Mouse (Mus musculus): ENCODE measurements around the gene Immp2l.

Immp2l gene

DNA sequence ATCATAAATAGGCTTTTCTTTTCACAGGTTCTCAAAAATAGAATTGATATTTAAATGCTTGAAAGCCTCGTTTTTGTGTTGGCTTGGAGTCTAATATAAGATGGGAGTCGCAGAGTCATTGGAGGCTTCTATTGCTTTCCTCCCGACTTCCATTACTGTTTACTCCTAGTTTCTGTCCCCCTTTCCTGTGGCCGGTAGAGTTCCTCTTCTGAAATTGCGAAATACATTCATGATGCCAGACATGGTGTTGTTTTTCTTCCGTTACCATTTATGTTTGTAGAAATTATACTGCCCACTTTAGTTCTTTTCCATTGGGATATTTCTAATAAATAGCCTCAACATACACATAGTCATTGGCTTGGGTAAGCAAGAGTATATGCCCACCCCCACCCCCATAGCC, 289.5 kb downstream of the Immp2l start:
- DNase-seq (ENCODE audit: low read depth in 1 of 2, low spot score in 2 of 2) = no peak

DNA sequence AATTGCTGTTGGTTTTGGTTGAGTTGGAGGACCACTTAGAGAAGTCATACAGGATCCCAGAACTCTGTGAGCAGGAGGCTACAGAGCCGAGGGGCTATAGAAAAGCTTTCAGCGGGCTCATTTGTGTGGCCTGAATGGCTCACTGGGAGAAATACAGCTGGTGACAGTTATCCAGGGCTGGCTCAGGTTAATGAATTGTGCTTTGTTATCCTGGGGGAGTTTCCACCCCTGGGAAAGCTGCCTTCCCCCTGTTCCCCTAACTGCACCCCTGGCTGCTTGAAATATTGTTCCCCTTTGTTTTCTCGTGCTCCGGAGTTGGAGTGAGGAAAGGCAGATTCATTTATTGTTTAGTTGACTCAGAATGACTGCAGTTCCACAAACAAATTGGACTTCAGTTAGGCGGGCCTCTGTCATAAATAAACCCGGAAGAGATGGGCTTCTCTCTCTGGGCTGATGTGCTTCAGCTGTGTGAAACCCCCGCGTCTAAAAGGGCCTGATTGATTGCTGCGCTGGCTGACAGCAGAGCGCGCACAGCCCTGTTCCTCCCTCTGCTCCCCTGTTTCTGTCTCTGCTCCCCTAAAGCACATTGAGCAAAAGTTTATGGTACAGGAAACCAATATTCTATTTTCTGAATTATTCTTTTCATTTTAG, 291.0 kb downstream of the Immp2l start:
- no peak for DNase-seq (ENCODE audit: low read depth in 1 of 2, low spot score in 2 of 2)

DNA sequence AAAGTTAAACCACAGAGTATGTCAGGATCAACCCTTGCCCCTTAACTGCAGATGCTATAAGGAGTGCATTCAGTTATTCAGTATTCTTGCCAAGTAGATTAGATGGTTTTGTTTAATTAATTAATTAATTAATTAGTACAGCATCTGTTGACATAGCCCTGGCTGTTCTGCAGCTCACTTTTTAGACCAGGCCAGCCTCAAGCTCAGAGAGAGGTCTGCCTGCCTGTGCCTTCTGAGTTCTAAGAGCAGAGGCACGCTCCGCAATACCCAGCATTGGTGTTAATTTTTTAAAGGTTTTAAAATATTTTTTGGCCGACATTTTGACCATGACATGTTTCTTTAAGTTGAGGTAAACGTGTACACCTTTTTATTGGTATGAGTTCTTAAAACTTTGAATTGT, 292.0 kb downstream of the Immp2l start:
- DNase-seq (ENCODE audit: low read depth in 1 of 2, low spot score in 2 of 2) = no peak

DNA sequence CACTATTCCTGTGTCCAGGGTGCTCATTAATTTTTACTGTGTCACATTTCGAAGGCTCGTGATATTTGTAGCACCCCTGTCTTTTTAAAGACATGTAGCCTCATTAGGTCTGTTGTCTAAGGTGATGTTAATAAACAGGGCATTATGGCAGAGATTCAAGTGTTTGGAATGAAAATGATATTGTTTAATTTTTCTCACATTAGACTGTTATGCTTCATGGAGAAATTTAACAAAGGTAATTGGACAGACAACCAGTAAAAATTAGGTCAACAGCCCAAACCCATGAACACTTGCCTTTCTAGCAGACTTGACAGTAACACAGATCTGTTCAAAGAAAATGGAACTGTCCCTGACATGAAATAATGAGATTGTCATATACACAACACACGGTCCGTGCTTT, 292.5 kb downstream of the Immp2l start:
- no peak for DNase-seq (ENCODE audit: low read depth in 1 of 2, low spot score in 2 of 2)

DNA sequence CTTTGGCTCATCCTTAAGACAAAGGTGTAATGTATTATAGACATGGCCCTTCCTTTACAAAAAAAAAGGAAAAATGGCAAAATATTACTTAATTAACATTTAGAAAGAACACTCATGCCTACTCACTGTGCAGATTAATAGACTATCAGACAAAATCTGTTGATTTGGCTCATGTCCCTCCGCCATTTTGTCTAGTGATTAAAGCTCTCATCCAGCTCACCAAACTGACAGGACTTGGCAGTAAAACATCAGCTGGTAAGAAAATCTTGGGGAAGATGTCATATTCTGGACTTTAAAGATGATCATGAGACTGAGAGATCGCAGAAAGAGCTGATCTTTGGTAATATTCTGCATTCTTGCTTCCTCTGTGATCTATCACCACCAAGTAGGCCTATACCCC, 293.5 kb downstream of the Immp2l start:
- no peak for DNase-seq (ENCODE audit: low read depth in 1 of 2, low spot score in 2 of 2)

DNA sequence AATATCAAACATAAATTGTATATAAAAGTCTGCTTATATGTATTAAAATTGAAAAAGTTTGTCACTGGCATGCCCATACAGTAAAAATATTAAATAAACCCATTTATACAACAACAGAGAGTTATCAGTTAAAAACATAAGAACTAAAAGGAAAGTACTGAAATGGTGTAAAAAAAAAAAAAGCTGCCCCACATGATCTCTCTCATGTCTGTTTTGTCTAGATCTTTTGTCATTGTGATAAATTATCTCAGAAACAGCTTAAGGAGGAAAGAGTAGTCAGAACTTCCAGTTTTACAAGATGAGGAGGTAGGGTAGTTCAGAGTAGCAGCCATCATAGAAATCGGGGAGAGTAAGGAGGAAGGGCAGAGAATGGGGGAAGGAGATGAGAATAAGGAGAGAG, 298.1 kb downstream of the Immp2l start:
- DNase-seq (ENCODE audit: low read depth in 1 of 2, low spot score in 2 of 2) = no peak

DNA sequence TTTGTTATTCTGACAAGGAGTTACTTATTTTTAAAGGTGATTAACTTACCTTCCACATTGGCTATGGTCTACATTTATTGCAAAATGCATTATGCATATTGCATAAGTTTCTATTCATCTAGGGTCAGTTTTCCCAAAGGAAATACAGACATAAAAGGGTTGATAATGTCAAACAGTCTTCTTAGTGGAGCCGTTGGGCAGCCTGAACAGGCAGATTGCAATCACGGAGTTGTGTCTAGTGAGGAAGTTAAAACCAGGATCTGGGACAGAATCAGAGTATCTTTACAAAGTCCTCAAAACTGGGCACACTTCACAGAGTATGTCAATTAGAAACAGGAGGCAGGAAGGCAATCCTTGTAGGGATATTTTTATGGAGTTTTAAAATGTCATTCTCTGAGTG, 300.5 kb downstream of the Immp2l start:
- no peak for DNase-seq (ENCODE audit: low read depth in 1 of 2, low spot score in 2 of 2)

DNA sequence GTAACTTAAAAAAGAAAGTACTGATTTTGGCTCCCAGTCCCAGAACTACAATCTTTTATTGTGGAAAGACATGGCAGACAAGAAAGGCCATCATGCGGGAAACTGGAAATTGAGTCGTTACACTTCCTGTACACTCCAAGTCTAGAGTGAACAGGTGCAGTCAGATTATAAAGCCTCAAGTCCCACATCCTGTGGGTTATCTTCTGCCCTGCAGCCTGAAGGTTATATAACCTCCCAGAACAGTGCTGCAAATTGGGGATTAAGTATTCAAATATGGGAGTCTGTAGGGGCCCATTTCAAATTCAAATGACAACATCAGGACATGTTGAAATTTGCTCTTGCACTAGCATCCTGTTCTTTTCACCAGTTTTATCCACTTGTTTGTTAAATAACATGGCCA, 301.9 kb downstream of the Immp2l start:
- DNase-seq (ENCODE audit: low read depth in 1 of 2, low spot score in 2 of 2) = no peak

DNA sequence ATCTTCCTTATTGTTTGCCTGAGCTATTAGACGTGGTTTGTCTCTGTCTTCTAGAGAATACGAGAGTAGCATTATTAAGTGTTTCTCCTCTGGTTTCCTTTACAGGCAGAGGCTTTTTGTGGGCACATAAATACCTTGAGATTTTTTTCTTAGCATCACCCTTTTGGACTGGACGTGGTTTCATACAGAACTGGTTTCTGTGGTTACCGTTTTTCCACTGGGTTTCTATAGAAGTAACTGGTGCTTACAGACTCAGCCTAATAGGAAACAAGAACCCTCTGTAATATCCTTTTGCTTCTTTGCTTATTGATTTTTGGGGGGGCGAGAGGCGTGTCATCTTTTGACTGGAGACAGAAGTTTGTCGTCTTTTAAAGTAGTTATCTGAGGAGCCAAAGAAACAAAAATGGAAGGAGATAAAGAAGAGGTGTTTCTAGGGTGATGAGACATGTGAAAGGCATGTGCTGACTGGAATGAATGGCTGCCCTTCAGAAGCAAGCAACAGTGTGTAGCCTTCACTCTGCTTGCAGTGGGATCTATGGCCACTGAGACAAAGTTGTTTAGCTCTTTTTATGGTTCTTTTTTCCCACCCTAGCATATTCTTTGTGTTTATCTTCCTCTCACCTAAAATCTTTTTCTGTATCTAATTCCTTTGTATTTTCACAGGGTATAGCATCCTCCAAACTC, 307.2 kb downstream of the Immp2l start:
- DNase-seq (ENCODE audit: low read depth in 1 of 2, low spot score in 2 of 2) = no peak

DNA sequence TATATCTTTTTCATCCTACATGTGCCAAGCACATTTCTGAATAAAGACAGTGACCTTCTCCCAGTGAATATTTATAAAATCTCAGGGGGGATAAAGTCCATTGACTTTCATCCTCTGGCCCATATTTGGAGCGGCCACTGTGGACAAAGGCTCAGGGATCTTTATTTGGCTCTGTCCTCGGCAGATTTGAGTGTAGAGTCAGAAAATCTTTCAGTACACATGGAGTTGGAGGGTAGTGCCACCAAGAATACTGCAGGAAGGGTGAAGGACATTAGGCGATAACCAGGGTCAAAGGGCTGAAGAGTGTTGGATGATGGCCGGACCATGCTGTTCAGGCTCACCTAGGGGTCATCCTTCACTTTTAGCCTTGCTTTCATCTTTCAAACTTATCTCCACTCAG, 321.7 kb downstream of the Immp2l start:
- DNase-seq (ENCODE audit: low read depth in 1 of 2, low spot score in 2 of 2) = no peak

DNA sequence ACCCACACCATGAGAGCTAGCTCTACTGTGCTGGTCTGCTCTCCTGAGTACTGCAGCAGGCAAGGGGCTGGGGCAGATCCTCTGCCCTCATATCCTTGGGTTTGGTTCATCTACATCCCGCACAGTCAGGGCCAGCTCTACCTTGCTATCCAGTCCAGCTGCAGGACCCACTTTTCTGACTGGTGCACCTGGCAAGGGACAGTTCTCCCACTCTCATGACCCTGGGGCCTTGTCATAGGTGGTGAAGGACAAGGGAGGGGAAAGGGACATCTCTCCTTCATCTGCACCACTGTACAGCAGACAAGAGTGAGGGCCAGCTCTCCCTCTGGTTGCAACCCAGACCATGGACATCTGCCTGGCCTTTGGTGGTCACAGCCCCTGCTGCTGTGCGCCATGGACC, 323.6 kb downstream of the Immp2l start:
- DNase-seq (ENCODE audit: low read depth in 1 of 2, low spot score in 2 of 2) = no peak

DNA sequence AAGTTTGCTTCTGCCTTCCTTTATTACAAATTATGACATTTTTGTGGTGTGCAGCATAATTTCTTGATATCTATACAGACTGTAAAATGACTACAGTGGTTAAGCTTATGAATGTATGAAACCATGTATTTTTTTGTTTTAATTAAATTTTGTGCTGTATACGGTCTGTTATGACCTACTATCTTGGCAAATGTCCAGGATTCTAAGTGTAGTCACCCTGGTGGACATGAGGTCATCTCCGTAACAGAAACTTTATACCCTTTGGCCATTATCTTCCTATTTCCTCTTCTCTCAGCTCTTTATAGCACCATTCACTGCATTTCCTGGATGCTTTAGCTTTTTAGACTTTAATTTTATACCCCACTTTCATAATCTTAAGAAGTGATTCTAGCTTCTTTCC, 325.5 kb downstream of the Immp2l start:
- no peak for DNase-seq (ENCODE audit: low read depth in 1 of 2, low spot score in 2 of 2)

DNA sequence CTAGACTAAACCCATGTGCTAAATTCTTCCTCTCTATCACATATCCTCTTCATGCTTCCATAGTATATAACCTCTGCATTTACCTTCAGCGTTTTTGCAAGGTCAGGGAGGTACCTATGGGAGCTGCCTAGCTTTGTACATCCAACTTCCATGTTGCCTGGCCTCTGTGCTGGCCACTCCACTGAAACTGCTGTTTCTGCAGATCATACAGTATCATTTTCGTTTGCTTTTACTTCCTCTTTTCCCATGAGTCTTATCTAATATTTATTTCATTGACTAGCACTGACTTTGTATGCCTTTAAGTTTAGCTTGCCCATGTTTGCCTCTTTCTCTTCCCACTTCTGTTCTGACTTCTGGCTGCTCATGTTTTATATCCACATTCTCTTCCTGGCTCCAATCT, 325.9 kb downstream of the Immp2l start:
- no peak for DNase-seq (ENCODE audit: low read depth in 1 of 2, low spot score in 2 of 2)

DNA sequence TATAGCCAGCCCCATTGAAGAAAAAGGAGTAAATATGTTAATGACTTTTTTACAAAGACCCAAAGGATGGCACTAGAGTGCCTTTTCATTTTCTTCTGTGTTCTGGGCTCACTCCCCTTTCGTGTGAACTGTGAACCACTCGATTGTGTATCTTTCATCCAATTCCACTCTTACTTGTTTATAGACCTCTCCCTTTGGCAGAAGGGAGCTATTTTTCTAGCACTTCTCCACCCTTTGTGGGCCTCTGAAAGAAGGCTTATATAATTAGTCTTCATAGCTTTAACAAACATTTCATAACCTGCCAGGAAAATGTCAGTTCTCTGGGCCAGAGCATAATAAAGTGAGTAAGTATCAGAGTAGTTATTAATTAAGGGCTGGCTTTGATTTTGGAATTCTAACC, 327.4 kb downstream of the Immp2l start:
- no peak for DNase-seq (ENCODE audit: low read depth in 1 of 2, low spot score in 2 of 2)

DNA sequence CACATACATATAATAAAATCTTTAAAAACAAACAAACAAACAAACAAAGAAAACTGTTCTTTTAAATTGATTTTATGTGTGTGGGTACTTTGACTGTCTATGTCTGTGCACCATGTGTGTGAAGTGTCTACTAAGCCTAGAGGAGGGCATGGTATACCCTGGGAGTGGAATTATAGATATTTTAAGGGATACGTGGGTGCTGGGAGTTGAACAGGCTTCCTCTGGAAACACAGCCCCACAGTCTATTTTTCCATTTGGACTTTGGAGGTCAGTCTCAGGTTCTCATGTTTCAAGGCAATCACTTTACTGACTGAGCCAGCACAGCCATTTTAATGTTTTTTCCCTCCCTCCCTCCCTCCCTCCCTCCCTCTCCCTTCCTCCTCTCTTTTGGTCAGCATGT, 331.0 kb downstream of the Immp2l start:
- DNase-seq (ENCODE audit: low read depth in 1 of 2, low spot score in 2 of 2) = no peak

DNA sequence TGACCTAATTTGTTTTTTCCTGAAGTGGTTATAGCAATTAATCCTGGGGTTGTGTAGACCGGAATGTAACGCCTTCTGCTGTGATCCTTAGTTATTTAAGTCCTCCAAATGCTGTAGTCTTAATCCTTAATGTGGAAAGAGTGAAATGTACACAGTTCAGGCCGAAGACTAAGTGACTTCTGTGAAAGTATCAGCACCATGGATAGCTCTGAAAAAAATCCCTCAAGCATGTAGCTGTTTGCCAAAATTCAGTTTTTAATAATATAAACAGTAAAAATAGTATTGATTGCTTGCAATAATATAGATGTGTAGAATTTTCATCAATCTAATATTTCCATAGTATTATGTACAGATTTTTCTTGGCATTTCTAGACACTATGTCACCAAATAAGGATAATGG, 332.1 kb downstream of the Immp2l start:
- DNase-seq (ENCODE audit: low read depth in 1 of 2, low spot score in 2 of 2) = no peak

DNA sequence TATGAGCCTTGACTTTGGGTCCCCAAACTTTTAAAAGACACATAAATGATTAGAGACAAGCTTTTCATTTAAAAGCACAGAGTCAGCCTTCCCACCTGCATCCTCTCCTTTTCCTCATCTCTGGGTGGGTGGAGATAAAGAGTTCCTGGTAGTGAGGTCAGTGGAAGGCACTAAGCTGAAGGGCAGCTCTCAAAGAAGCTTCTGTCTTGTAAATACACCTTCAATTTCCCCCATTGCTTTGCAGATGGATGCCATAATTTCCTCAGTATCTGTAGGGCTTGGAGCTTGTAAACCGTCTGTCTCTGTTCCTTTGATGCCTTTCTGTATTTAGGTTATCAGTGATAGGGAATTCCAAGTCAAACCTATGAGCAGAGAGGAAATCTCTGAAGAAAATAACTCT, 362.8 kb downstream of the Immp2l start:
- no peak for DNase-seq (ENCODE audit: low read depth in 1 of 2, low spot score in 2 of 2)

DNA sequence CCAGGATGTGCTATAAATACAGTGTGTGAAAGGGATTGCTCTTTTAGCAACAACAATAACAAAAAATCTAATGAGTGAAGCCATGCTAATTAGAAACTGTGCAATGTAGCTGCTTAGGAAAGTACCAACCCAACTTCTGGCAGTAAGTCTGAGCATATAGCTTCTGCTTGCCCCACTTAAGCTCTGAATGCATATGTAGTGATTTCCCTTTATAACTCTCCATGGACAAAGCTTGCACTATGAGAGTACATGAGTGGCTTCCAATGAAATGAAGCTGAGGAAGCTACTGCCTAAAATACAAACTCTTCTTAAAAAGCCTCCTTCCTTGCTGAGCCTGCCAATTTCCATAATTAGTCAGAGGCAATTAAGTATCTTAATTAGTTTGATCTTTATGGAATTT, 370.3 kb downstream of the Immp2l start:
- DNase-seq (ENCODE audit: low read depth in 1 of 2, low spot score in 2 of 2) = no peak

DNA sequence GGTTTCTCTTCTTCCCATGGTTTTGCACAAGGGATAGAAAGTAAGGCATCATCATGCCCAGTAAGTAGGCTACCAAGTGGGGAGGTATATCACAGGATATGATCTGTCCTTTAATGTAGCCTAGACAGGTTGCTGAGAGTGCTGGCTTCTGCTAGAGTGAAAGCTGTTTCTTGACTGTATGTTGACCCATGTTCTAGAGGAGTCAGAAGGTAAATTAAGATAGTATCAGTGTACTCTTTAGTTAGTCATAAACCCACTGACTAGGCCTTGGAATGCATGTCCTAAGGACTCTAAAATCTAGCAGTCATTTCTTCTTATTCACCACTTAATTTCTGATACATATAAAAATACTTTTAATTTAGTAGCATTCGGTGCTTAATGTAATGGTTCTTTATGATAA, 377.2 kb downstream of the Immp2l start:
- no peak for DNase-seq (ENCODE audit: low read depth in 1 of 2, low spot score in 2 of 2)

DNA sequence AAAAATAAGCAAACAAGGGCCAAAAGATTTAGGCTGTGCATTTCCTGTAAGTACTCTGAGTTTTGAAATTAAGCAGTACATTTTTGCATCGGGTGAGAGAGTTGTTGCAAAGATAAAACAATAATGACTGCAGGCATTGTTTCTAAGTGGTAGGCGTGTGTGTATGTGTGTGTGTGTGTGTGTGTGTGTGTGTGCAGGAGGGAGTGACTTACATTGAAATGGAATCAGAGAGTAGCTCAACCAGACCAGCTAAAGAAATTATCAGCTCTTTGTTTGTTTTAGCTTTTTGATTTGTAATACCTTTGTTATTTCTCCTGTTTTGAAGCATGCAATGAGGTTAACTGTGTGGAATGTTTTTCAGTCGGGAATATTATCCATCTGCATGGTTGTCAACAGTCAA, 378.0 kb downstream of the Immp2l start:
- no peak for DNase-seq (ENCODE audit: low read depth in 1 of 2, low spot score in 2 of 2)

DNA sequence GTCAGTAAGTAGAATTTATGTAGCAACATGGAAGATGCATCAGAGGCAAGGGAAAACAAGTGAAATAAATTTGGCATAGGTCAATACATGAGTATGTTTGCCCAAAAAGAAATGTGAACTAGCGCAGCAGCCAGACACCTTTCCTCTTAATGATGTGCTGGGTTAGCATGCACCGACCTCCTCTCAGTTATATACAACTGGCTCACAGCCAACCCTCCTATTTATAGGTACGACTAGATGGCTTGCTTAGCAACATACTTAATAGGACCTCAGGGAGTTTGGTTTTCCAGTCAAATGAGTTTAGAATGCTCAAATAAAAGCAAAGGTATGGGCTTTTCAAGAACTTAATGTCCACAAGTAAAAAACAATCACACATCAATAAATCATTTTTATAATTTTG, 385.5 kb downstream of the Immp2l start:
- no peak for DNase-seq (ENCODE audit: low read depth in 1 of 2, low spot score in 2 of 2)

DNA sequence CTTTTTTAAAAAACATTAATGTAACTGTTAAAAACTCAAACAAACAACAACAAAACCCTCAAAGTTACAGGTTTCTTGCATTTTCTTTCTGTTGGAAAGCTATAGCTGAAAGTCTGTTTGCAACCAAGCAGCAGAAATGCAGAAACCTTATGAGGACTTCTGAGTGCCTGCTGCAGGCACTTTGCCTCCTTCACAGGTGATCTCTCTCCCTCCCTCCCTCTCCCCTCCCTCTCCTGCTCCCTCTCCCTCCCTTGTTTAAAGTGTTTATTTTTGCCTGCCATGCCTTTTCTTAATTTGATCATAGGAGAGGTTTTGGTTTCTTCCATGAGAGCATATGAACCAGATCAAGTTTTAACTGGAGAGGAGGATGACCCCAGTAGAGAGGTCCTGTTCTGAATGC, 392.7 kb downstream of the Immp2l start:
- DNase-seq (ENCODE audit: low read depth in 1 of 2, low spot score in 2 of 2) = no peak

DNA sequence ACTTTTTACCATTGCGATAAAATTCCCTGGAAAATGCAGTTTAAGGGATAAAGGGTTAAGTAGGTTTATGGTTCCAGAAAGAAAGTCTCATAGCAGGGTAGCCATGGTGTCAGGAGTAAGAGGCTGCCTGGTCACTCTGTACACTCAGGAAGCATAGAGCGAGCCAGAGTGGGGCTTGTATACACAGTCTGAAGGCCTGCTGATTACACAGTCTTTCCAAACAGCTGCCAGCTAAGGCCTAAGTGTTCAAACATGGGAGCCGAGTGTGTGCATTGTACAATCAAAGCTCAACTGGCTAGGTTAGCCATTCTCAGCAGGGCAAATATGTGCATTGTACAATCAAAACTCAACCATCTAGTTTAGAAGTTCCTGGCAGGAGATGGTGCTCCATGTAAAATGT, 393.2 kb downstream of the Immp2l start:
- no peak for DNase-seq (ENCODE audit: low read depth in 1 of 2, low spot score in 2 of 2)

Measured in monocyte, adult 2 months (primary cell).